Mouse (Mus musculus) megakaryocyte progenitor cell, adult 5-6 weeks (primary cell): ENCODE measurements around the gene Ssh2. TPM values are rescaled to one million over a fixed set of nuclear protein-coding genes. Genes with fewer than 3 reads are reported as not detected.

Source experiments
- ATAC-seq: replicated peaks from 2 replicates; pipeline ENCODE4 v1.8.0; 2016; ENCODE audit warnings: mild to moderate bottlenecking, moderate TSS enrichment, inconsistent platforms; ENCODE audit not compliant: poor library complexity
- total RNA-seq, 2 experiments: library from RNA; stranded (forward) in 1 of 2; stranded (reverse) in 1 of 2; fragments of 157-497, 149-512 nt in 1 of 2; fragments of 200-1000 nt in 1 of 2; gene quantifications; 2 replicates each; pipeline versions ENCODE4 v1.2.3 to v1.2.4; 2015 to 2017

Gene Ssh2
- total RNA-seq, 2 experiments from 2014 or later: 14.7 to 25.5 TPM

DNA sequence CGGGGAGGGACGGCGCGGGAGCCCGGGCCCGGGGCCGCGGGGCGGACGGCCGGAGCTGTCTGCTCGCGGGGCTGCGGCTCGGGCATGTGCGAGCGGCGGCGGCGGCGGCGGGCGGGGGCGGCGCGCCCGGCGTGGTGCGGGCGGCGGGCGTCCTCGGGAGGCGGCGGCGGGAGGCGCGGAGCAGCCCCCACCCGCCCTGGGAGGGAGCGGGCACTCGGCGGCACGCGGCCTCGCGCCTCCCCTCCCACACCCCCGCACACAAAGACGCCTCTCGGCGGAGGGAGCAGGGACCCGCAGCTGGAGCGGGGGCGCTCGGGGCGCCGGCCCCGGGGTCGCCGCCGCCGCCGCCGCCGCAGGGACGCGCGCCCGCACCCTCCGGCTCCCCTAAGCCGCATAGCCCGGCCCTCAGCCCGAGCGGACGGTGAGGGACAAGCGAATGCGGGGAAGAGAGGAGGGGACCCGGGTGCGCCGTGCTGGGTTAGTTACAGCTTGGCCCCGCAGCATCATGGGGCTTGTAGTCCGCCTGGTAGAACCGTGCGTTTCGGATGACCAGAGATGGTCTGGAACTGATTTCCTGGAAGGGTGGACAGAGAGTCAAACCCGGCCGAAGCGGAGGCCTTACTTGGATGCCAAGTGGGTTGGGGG, 273.6 kb downstream of the Ssh2 start, which contains the start of gene Ankrd13b:
Gene Ankrd13b, minus strand, starts transcription at position 88 of the 645 bp plus-strand sequence.
- no peak for ATAC-seq

DNA sequence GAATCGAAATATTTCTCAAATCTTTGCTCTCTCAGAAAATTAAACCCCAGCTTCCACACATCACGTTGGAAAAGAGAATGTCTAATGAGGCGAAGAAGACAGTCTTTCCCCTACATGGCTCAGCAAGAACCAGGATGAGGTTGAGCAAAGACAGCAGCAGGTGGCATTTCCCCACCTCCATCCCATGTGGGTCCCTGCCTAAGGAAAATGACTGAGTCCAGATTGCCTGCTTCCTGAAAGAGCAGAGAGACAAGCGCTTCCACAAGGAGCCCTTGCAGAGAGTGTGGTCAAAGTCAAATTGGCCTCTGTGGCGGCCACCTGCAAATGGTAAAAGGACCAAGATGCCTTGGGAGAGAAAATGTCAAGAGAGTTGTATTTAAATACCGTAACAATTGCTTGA, 274.4 kb downstream of the Ssh2 start:
- ATAC-seq: no peak

DNA sequence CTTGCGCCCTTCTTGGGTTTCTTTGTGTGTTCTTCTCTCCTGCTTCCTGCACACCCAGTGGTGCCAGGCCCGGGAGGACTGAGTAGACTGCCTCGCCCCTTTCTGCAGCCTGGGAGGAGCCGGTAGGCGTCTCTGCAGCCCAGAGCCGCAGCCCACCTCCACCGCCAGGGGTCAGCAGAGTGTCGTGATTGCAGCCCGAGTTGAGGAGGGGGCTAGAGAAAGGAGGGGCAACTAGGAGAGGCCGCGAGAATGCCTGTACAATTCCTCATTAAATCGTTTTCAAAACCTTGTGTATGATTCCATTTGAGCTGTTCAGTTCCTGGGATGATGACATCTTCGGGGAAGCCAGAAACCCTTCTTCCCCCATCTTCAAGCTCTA, 275.0 kb downstream of the Ssh2 start:
- peak; percentile 72 for ATAC-seq

DNA sequence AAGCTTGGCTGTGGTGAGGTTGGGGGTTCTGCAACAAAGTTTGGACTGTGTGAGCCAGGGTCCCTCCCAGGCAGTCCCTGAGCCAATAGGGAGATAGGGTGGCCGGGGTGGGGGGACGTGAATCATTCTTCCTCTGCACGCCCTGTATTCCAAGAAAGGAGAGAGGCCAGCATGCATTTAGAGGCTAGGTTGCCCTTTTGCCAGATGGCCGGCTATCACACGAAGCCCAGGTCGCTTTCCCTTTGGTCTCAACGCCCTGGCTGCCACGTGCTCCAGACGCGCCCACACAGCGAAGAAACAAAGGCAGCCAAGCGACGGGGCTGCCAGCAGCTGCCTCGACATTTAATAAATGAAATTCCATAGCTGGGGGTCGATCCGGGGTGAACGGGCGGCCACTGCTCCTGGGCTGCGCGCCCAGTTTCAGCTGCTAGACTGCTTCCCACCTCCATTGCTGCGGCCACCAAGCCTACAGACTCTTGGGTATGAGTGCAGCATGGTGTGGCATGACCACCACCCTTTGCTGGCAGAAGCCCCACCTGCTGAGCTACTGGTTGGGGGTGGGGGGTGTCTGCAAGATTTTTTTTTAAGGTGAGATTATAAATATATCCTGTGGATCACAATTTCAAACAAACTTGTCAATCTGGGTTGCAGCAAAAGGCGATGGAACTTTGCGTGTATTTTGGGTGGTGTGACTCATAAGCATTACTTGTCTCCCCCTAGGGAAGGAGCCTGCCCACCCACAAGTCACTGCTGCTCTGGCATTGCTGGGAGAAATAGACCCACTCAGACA, 275.6 kb downstream of the Ssh2 start:
- ATAC-seq: peak; percentile 15

DNA sequence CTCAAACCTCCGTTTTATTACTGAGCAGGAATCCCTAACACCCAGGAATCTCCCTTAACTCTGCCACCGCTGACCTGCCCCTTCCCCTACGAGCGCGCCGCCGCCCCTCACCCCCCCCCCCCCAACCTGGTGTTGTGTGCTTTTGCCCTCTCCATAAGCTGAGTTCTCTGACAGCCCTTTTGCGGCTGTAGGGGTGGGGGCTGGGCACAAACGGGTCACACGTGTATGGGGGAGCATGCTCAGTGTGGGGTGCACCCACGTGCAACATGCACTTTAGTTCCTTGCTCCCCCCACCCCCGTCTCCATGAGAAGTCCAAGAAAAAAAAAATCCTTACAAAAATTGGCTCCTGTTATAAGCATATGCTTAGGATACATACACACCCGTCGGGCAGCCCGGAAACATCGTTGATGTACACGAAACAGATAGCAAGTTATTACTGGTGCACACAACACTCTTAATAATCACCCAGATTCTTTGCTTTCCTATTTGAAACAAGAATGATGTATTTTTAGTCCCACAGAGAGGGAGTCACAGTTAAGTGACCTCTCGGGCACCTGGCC, 276.3 kb downstream of the Ssh2 start:
- ATAC-seq: no peak; the same call in 1 of the 2 replicates

DNA sequence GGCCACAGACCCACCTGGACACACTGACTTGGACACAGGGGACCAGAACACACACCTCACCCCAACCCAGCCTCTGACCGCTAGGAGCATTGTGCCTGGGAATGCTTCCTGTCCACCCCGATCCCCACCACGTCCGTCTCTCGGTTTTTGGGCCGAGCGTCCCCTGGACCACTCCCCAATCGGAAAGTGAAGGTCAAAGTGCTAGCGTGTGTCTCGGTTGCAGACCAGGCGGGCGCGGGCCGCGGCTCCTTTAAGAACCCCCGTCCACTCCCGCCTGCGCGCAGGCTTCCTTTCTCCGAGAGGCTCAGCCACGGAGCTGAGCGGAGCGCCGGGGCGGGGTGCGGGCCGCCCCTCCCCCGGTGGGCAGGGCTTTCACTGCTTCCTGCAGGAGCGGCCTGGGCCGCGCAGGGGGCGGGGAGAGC, 276.8 kb downstream of the Ssh2 start:
- ATAC-seq: peak; percentile 63

DNA sequence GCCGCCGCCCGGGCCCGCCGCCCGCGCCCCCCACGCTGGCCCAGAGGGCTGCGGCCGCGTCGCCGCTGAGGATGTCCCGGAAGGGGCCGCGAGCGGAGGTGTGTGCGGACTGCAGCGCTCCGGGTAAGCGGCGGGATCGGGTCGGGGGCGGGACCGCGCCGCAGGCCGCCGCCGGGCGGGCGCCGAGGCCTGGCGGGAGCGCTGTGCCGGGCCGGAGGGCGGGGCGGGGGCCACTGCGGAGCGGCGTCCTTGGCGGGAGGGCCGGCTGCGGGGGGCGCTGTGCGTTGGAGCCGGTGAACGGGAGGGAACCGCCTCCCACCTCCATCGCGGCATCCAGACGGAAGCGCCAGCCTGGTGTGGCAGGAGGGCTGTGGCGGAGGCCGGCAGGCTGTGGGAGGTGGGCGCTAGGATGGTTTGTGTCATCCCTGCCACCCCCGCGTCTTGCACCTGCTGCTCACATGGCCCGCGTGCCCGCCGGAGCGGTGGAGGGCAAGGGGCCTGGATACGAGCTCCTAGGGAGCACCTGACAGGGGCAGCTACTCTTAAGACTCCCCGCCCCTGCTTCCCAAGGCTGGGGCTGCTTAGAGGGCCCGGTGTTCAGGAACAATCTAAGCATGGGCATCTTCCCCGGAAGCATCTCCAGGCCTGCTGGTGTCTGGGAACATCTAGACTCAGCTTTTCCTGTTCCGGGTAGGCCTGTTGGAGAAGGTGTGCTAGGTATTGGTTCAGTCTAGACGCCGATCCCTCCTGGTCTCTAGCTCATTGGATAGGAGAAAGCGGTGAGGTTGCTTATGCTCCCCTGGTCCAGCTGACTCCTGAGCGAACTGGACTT, 277.6 kb downstream of the Ssh2 start, which contains the start of gene Git1:
Gene Git1, plus strand, starts transcription at position 51 of the 832 bp plus-strand sequence.
- no peak for ATAC-seq

DNA sequence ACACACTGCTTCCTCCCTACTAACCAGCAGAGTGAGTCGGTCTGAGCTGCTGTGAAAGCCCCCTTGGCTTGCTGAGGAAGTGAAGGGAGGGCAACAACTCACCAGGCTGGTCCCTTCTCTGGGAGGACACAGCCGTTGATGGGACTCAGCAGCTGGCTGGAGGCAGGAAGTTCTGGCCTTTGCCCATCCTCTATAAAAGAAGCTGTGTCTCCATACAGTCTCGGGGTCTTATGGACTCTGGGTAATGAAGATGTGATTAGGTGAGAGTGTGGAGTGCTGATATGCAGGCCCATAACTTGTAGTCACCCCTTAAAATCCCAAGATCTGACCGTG, 278.2 kb downstream of the Ssh2 start:
- ATAC-seq: no peak

DNA sequence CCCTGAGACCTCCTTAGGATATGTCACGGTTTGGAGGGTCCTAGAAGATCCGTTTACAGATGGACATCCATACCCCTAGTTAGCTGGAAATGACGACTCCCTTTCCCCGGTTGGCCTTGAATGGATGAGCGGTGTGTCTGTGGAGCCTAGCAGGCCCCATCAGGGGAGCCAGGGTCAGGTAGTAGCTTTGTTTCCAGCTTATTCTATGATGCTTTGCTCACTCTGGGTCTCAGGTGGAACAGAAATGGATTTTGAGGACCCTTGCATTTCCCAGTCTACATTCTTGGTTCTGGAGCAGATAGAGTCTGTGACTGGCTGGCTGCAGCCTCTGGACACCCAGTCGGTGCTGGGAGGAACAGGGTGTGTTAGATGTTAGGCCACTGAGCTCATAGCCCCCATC, 278.7 kb downstream of the Ssh2 start:
- ATAC-seq: no peak

DNA sequence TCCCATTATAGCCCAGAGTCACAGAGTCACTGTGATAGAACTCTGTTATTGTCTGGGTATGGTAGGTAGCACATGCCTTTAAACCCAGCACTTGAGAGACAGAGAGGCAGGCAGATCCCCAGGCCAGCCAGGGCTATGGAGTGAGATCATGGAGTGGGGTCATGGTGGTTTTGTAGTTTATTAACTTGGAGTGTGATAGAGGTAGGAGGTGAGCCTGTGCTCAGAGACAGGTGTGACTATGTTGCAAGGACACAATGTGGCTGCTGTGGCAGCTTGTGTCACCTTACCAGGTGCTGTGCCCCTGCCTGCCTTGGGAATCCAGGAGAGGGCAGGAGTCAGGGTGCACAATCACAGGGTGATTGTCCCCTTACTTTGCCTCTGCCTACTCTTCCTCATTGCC, 279.4 kb downstream of the Ssh2 start:
- ATAC-seq: no peak

DNA sequence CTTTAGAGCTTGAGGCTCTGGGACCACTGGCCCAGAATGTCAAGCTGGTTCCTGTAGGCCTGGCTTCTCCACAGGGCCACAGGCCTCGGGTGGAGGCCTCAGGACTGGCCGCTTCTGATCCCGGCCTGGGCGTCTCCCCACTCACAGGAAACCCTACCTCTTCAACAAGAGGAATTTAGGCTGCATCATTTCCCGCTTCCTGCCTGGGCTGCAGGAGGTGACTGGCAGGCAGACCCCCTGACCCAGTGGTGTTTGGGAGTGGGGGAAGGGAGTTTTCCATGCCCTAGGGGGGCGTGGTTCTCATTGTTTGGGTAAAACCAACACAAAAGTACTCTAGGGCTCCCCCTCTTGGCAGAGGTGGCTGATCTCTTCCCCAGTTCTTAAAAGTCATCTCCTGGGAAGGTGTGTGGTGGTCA, 281.3 kb downstream of the Ssh2 start:
- ATAC-seq: peak; percentile 27; the same call in 1 of the 2 replicates

DNA sequence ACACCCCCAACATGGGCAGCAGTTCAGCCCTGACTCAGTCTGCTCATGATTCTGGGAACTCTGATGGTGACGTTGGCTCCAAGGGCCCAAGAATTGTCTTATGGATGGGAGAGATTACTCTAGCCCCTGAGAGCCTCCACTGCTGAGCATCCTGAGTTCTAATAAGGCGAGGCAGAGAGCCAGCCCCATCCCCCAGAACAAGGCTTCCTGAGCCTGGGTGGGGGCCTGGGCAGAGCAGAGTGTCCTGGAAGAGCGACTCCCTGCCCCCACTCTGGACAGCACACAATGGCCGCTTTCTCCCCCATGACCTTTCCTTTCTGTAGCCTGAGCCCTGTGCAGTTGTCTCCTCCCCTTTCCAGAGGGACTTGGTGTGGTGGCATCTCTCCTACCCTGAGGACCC, 281.8 kb downstream of the Ssh2 start:
- no peak for ATAC-seq

DNA sequence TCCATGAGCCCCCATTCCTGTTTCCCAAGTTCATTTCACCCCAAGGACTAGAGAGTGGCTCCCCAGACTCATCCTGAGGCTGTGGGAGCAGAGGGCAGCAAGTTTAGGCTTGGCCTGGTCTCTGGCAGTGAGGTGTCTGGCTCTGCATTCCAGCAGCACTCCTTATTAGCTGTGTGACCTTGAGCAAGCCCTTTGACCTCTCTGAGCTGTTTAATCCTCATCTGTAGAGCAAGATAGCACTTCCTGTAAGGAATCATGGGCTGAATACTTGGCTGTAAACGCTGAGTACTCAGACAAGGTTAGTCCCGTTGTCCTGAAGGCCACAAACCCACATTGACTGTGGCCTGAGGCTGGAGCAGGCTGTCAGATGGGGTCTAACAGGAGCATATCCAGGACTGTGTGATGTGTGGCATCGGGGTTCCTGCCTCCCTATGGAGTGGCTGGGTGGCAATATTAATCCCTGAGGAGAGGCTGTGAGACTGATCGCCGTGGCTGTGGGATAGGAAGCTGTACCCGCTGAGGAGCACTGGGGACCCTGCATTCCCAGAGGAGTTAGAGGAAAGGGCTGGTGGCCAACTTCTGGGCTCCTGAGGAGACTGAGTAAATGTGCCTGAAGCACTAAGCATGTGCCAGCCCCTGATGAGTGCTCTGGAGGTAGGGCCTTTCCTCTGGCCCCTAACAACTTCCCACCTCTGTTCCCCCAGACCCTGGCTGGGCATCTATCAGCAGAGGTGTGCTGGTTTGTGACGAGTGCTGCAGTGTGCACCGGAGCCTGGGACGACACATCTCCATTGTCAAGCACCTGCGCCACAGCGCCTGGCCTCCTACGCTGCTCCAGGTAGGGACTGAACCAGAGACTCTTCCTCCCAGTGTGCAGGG, 282.4 kb downstream of the Ssh2 start:
- no peak for ATAC-seq

DNA sequence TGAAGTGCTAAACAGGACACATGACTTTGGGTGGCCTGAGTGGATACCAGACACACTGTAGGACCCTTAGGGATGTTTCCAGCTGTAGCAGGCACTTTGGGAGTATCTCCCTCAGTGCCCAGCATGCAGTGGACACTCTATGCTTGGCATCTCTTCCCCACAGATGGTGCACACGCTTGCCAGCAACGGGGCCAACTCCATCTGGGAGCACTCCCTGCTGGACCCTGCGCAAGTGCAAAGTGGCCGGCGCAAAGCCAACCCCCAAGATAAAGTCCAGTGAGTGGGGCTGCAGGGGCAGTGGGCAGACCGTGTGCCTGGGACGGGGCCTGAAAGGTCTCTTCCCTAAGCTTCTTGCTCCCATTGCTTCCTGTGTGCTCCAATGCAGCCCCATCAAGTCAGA, 283.3 kb downstream of the Ssh2 start:
- ATAC-seq: no peak

DNA sequence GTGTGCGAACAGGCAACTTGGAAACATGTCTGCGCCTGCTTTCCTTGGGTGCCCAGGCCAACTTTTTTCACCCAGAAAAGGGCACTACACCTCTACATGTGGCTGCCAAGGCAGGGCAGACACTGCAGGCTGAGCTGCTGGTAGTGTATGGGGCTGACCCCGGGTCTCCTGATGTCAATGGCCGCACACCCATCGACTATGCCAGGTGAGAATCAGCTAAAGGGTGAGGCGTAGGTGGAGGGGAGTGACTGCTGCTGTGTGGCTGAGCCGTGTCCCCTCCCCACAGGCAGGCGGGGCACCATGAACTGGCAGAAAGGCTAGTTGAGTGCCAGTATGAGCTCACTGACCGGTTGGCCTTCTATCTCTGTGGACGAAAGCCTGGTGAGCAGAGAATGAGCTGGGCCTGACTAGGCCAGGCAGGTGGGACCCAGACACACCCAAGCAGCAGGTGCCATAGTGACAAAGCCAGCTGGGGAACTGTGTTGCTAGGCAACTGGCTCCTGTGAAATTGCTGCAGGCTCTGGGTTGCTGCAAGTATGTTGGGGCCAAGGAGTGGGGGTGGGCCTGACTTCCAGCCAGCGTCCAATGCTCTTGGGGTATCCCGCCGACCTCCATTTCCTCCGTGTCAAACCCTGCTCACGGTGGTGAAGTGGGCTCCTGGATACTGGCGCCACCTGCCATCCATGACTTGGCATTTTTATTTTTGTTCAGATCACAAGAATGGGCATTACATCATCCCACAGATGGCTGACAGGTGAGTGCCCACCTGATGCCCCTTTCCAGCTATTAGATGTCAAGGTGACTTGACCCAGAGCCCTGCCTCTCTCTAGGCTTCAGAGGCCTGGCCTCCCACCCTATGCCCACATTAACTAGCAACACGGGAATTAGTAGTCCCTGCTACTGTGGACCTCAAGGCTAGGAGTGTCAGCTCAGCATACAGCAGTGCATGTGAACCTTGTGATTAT, 284.6 kb downstream of the Ssh2 start:
- no peak for ATAC-seq

DNA sequence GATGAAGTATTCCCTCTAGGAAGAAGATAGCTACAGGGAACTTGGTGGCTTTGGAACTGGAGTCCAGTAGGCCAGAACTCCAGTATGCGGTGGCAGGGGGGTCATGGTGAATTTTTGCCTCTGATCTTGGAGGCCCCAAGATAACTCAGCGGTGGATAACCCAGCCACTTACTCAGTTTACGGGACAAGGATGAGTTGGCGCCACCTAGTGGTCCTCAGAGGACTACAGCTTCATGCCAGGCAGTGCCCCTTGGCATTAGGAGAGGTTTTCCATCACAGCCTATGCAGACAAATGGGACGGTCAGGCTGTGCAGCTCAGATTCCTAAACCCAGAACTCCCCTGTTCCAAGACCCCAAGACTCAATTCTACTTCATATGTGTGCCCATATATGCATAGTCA, 285.3 kb downstream of the Ssh2 start:
- ATAC-seq: peak; percentile 83

DNA sequence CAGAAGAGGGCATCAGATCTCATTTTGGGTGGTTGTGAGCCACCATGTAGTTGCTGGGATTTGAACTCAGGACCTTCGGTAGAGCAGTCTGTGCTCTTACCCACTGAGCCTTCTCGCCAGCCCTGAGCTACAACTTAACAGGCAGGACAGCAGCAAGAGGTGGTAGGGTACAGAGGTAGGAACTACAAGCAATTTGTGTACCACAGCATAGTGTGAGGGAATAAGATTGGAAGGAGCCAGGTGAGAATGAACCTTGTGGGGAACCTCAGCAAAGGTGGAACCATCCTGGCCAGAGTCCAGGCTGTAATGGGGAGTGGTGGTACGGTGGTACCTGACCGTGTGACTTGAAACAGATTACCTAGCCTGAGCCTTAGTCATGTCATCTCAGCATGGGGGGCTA, 285.9 kb downstream of the Ssh2 start:
- no peak for ATAC-seq

DNA sequence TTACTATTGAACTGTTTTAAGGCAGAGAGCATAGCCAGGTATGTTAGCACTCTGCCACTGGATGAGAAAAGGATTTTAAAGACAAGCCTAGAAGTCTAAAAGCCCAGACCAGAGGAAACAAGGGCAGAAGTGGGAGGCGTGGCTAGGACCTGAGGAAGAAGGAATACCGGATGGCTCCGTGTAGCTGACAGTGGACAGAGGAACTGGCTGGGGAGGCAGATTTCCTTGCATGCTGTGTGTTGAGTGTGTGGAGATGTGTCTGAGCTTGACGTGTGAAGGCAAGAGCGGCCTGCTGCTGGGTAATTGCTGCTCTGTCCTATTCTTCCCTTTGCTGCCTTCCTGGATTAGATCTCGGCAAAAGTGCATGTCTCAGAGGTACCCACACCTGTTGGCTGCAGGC, 286.4 kb downstream of the Ssh2 start:
- ATAC-seq: no peak

DNA sequence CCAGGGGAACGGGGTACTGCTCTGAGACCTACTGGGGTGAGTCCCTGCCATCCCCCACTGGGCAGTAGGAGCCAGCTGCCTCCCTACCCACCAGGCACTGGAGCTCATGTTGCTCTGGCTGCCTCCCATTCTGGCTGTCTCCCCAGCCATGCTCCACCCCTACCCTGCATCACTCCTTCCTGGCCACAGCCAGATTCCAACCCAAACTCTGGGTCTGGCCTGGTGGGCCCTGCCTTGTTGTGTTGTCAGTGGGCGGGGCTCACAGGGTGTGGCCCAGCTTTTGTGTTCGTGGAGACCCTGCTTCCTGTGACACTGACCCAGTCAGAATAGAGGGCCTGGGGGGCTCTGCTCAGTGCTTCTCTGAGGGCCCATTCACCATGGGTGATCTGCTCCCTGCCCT, 287.4 kb downstream of the Ssh2 start:
- ATAC-seq: no peak
